Mouse (Mus musculus) ES-E14 (cell line): ENCODE measurements around the gene Hnrnpa1. TPM values are rescaled to one million over a fixed set of nuclear protein-coding genes. Genes with fewer than 3 reads are reported as not detected.

Experiments
- DNase-seq: peaks from one replicate; pipeline ENCODE4 v3.0.0-alpha.2; 2013; ENCODE audit warnings: low read depth, low spot score
- H3K27ac ChIP-seq: 2 replicates; pipeline ENCODE4 v1.5.1; 2012; ENCODE audit warnings: low read depth, mild to moderate bottlenecking, low read length, moderate library complexity, mixed read lengths; ENCODE audit not compliant: poor library complexity, insufficient read depth, severe bottlenecking
- H3K36me3 ChIP-seq: 2 replicates; pipeline ENCODE4 v1.6.1; 2012; ENCODE audit warnings: mild to moderate bottlenecking, low read length, moderate library complexity, mixed read lengths; ENCODE audit not compliant: control insufficient read depth, poor library complexity, insufficient read depth, severe bottlenecking
- H3K4me1 ChIP-seq, 2 experiments: fragments of 150-350 bp in 1 of 2; sonication (generic) in 1 of 2; 2 replicates each; pipeline ENCODE4 v1.6.1; 2012; ENCODE audit warnings: low read length in 2 of 2, mild to moderate bottlenecking in 1 of 2, mixed read lengths in 1 of 2; ENCODE audit not compliant: control insufficient read depth in 2 of 2, insufficient read depth in 2 of 2, poor library complexity in 1 of 2
- H3K4me3 ChIP-seq, 2 experiments: fragments of 150-350 bp in 1 of 2; sonication (generic) in 1 of 2; 2 replicates each; pipeline ENCODE4 v1.5.1; 2012; ENCODE audit warnings: low read length in 2 of 2, low read depth in 1 of 2, mild to moderate bottlenecking in 1 of 2, mixed read lengths in 1 of 2; ENCODE audit not compliant: insufficient read depth in 1 of 2, poor library complexity in 1 of 2, severe bottlenecking in 1 of 2
- H3K9ac ChIP-seq: 2 replicates; pipeline ENCODE4 v1.6.1; 2012; ENCODE audit warnings: low read depth, mild to moderate bottlenecking, low read length, mixed read lengths; ENCODE audit not compliant: poor library complexity, insufficient read depth, severe bottlenecking
- H3K9me3 ChIP-seq: fragments of 150-350 bp; sonication (generic); 2 replicates; pipeline ENCODE4 v1.6.1; 2012; ENCODE audit warnings: low read depth, mild to moderate bottlenecking, low read length; ENCODE audit not compliant: control insufficient read depth, insufficient read depth
- CHD2 ChIP-seq: IDR thresholded peaks from 2 replicates; pipeline ENCODE4 v1.6.1; 2014; ENCODE audit warnings: mild to moderate bottlenecking, low read depth, low read length, inconsistent platforms
- HCFC1 ChIP-seq: IDR thresholded peaks from 2 replicates; pipeline ENCODE4 v1.6.1; 2012; ENCODE audit warnings: low read length, inconsistent platforms, borderline replicate concordance; ENCODE audit not compliant: insufficient read depth
- MAFK ChIP-seq: IDR thresholded peaks from 2 replicates; pipeline ENCODE4 v1.6.1; 2014; ENCODE audit warnings: mild to moderate bottlenecking, low read depth, low read length, inconsistent platforms; ENCODE audit not compliant: insufficient read depth
- ZC3H11A ChIP-seq: IDR thresholded peaks from 2 replicates; pipeline ENCODE4 v1.6.1; 2012; ENCODE audit warnings: low read depth, mild to moderate bottlenecking, inconsistent platforms, low read length, borderline replicate concordance
- ZNF384 ChIP-seq: IDR thresholded peaks from 2 replicates; pipeline ENCODE4 v1.6.1; 2012; ENCODE audit warnings: low read depth, low read length, inconsistent platforms
- in situ Hi-C, 2 experiments: fragments of 600-800 bp; cut with MboI; formaldehyde crosslinking; loops; one replicate each; pipeline ENCODE4 v1.15.1; 2025; ENCODE audit warnings: low sequenced_read_pairs in 2 of 2, inconsistent platforms in 1 of 2; ENCODE audit not compliant: unreplicated experiment in 2 of 2
- total RNA-seq: library from RNA; depleted of rRNA; stranded (reverse); fragments of 300-350 nt; gene quantifications from 2 replicates; pipeline ENCODE4 v1.2.3, GENCODE M21; 2012

Gene Hnrnpa1
- total RNA-seq, 1 experiment = 519 TPM

GRCm38 (mm10) chr15:103280817-103281464, 40.7 kb downstream of the Hnrnpa1 start:
- DNase-seq = no peak
- Histone ChIP-seq H3K4me3 (no peak overlapping the region), H3K27ac (no peak overlapping the region), H3K36me3 (no peaks in the 10 kb centered on the region), H3K9me3 (no peaks in the 10 kb centered on the region; the same call in 1 of the 2 replicates), H3K9ac (no peak overlapping the region), H3K4me1 (no peaks in the 10 kb centered on the region)
- no peak for TF ChIP-seq MAFK
- no peak for TF ChIP-seq HCFC1
- in situ Hi-C loops = no loop called here

DNA sequence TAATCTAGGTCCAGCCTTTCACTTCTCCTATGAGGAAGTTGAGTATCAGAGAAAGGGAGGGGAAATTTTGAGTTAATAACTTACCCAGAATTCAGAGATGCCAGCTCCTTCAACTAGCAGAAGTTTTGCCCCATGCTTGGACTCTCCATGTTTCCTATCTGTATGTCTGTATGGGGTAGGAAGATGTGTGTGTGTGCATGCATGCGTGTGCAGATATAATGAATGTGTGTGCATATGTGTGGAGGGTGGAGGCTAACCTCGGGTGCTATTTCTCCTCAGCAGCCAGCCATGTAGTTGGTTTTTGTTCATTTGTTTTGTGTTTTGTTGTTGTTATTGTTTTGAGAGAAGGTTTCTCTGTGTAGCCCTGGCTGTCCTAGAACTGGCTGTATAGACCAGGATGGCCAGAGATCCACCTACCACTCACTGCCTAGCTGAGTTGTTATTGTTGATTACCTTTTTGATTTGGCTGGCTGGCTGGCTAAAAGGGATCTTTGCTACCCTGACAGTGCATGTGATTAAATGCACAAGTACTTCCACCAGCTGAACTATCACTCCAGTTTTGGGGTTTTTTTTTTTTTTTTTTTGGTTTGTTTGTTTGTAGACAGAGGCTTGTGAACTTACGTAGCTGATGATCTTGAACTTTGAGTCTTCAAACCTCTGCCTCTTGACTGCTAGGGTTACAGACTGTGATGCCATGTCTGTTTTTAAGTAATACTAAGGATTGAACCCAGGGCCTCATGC, 41.4 kb downstream of the Hnrnpa1 start:
- Histone ChIP-seq H3K36me3 (no peaks in the 10 kb centered on the region), H3K4me1 (no peaks in the 10 kb centered on the region), H3K9me3 (no peaks in the 10 kb centered on the region; the same call in 1 of the 2 replicates), H3K27ac (no peak overlapping the region), H3K4me3 (no peak overlapping the region), H3K9ac (no peak overlapping the region)
- TF ChIP-seq ZC3H11A (no peak), MAFK (no peak), HCFC1 (no peak), CHD2 (no peak), ZNF384 (no peak)
- no peak for DNase-seq
- in situ Hi-C loops = no loop called here

- Histone ChIP-seq H3K4me3 (no peak overlapping the region), H3K36me3 (no peaks in the 10 kb centered on the region), H3K27ac (no peak overlapping the region), H3K9me3 (no peaks in the 10 kb centered on the region; the same call in 1 of the 2 replicates), H3K4me1 (no peaks in the 10 kb centered on the region), H3K9ac (no peak overlapping the region)
- TF ChIP-seq CHD2 (no peak), ZNF384 (no peak), HCFC1 (no peak), MAFK (no peak), ZC3H11A (no peak)
- in situ Hi-C loops = no loop called here
- no peak for DNase-seq
These were observed 43.8 kb downstream of the Hnrnpa1 start for GRCm38 (mm10) chr15:103284066-103284465.

GRCm38 (mm10) chr15:103284647-103285046, 44.4 kb downstream of the Hnrnpa1 start:
- Histone ChIP-seq H3K4me3 (no peak overlapping the region), H3K4me1 (no peaks in the 10 kb centered on the region), H3K36me3 (no peaks in the 10 kb centered on the region), H3K27ac (no peak overlapping the region), H3K9ac (no peak overlapping the region), H3K9me3 (no peaks in the 10 kb centered on the region; the same call in 1 of the 2 replicates)
- no peak for TF ChIP-seq MAFK
- no peak for TF ChIP-seq ZC3H11A
- TF ChIP-seq HCFC1 = no peak
- no peak for TF ChIP-seq CHD2
- no peak for TF ChIP-seq ZNF384
- DNase-seq = no peak
- in situ Hi-C loops = no loop called here
